Mouse (Mus musculus): ENCODE data around the gene Rfc1. TPM values are rescaled to one million over a fixed set of nuclear protein-coding genes. Genes with fewer than 3 reads are reported as not detected.

Rfc1 gene
- total RNA-seq, 2 experiments from 2014 or later = 23.9 to 25.8 TPM

- intact Hi-C loops (cut with DNase I) = no loop called here
- no peak for DNase-seq (ENCODE audit: low spot score in 2 of 2)
Measured at GRCm38 (mm10) chr5:65221037-65221436, 114.4 kb downstream of the Rfc1 start.

- intact Hi-C loops (cut with DNase I) = no loop called here
- DNase-seq (ENCODE audit: low spot score in 2 of 2) = peak in 1 of 2 experiments; percentile 21
Measured at GRCm38 (mm10) chr5:65217305-65218269, 117.9 kb downstream of the Rfc1 start.

GRCm38 (mm10) chr5:65213321-65213720, 122.1 kb downstream of the Rfc1 start:
- intact Hi-C loops (cut with DNase I) = loop anchor here (2.0 kb wide), 1 partner anchor 211 kb away; no protein-coding TSS in a partner anchor
- no peak for DNase-seq (ENCODE audit: low spot score in 2 of 2)

Other genes starting within 250 kb of the Rfc1 start
- gene Tmem156, start 243.5 kb downstream of the Rfc1 start, total RNA-seq (2021) = under 1 TPM; 0.27 to 0.50 TPM
- 10 to 100 TPM; 39.5 to 41.9 TPM for gene Klhl5, start 228.1 kb downstream of the Rfc1 start, total RNA-seq (2021)
- 10 to 100 TPM; 20.6 to 22.2 TPM for gene Wdr19, start 136.0 kb downstream of the Rfc1 start, total RNA-seq (2021)
- gene Klb, start 12.6 kb upstream of the Rfc1 start, total RNA-seq (2021) = under 1 TPM; 0.30 to 0.59 TPM
- gene Rpl9, start 55.8 kb upstream of the Rfc1 start, total RNA-seq (2021) = 100 to 1,000 TPM; 659 to 753 TPM
- 10 to 100 TPM; 34.6 to 35.4 TPM for gene Lias, start 55.8 kb upstream of the Rfc1 start, total RNA-seq (2021)
- 10 to 100 TPM; 29.8 to 37.8 TPM for gene Ugdh, start 100.3 kb upstream of the Rfc1 start, total RNA-seq (2021)
- gene Gm43552, start 157.2 kb upstream of the Rfc1 start, total RNA-seq (2021) = not detected
- 100 to 1,000 TPM; 166 to 170 TPM for gene Smim14, start 201.5 kb upstream of the Rfc1 start, total RNA-seq (2021)
- 100 to 1,000 TPM; 130 to 133 TPM for gene Ube2k, start 201.6 kb upstream of the Rfc1 start, total RNA-seq (2021)